Mouse (Mus musculus): ENCODE results near the gene Tsga10ip. TPM values are rescaled to one million over a fixed set of nuclear protein-coding genes. Genes with fewer than 3 reads are reported as not detected.
A peak's percentile ranks its signal among the peaks of the same experiment; 100 is the strongest.

The Tsga10ip gene
- total and polyA plus RNA-seq, 3 experiments = 0.87 to 0.89 TPM; not detected in 1

GRCm38 (mm10) chr19:5431911-5432464 lies 29.7 kb upstream of the Tsga10ip start:
- in situ Hi-C loops (cut with MboI; ENCODE audit: low pct_ligation_motif_present, low pct_unique_long_range_greater_than_20kb, low sequenced_read_pairs) = no loop called here
- Histone ChIP-seq H3K4me3 (replicated peaks in 1 of 3; ENCODE audit: low read depth in 2 of 3, low read length in 2 of 3, poor library complexity in 1 of 3) (no peak overlapping the region), H3K9ac (ENCODE audit: insufficient read depth, low read depth) (no peak overlapping the region), H3K4me1 (ENCODE audit: control insufficient read depth in 1 of 2, insufficient read depth in 2 of 2) (peaks cover 16 to 37% of the 10 kb centered on the region in 2 experiments), H3K4me2 (ENCODE audit: insufficient read depth, low read depth, poor library complexity, severe bottlenecking) (no peak overlapping the region), H3K79me2 (replicated peaks; ENCODE audit: control insufficient read depth, extremely low read depth, insufficient read depth, poor library complexity, severe bottlenecking) (no peaks in the 10 kb centered on the region), H3K27me3 (replicated peaks) (peaks cover 14% of the 10 kb centered on the region), H3K36me3 (replicated peaks in 1 of 2; ENCODE audit: control insufficient read depth in 1 of 2, insufficient read depth in 1 of 2, low read length in 1 of 2) (peaks cover 3 to 8% of the 10 kb centered on the region in 2 experiments), H3K9me3 (replicated peaks; ENCODE audit: low read length) (no peaks in the 10 kb centered on the region), H3K27ac (ENCODE audit: insufficient read depth, low read depth) (no peak overlapping the region)
- TF ChIP-seq SMC3 (IDR thresholded peaks at IDR 0.05; ENCODE audit: low read depth, low read length) (no peak), JUN (IDR thresholded peaks at IDR 0.05; ENCODE audit: insufficient read depth, low read depth, low read length) (no peak), CHD2 (IDR thresholded peaks at IDR 0.05; ENCODE audit: low read length) (no peak), TBP (conservative IDR thresholded peaks at IDR 0.05; ENCODE audit: low read depth, low read length) (no peak), USF1 (IDR thresholded peaks at IDR 0.05; ENCODE audit: low read depth, low read length) (no peak), E2F4 (IDR thresholded peaks at IDR 0.05; ENCODE audit: insufficient replicate concordance, low read depth, low read length) (no peak), CHD1 (IDR thresholded peaks at IDR 0.05; ENCODE audit: low read depth, low read length) (no peak), KAT2A (IDR thresholded peaks at IDR 0.05; ENCODE audit: insufficient replicate concordance, low read length) (no peak), EP300 (IDR thresholded peaks at IDR 0.05; ENCODE audit: low read length) (no peak), NELFE (IDR thresholded peaks at IDR 0.05; ENCODE audit: low read depth, low read length) (no peak), PAX5 (IDR thresholded peaks at IDR 0.05; ENCODE audit: low read length) (no peak), IRF4 (IDR thresholded peaks at IDR 0.05; ENCODE audit: low read depth, low read length) (no peak), ZKSCAN1 (IDR thresholded peaks at IDR 0.05; ENCODE audit: borderline replicate concordance, low read depth, low read length) (no peak), ZNF384 (IDR thresholded peaks at IDR 0.05; ENCODE audit: low read depth, low read length) (no peak), HCFC1 (IDR thresholded peaks at IDR 0.05; ENCODE audit: low read depth, low read length) (no peak), MAFK (IDR thresholded peaks at IDR 0.05; ENCODE audit: insufficient replicate concordance, low read length) (no peak), JUND (conservative IDR thresholded peaks at IDR 0.05; ENCODE audit: low read depth, low read length) (no peak)
- dilution Hi-C loops (cut with MboI; ENCODE audit: extremely low pct_ligation_motif_present, extremely low pct_unique_long_range_greater_than_20kb, low sequenced_read_pairs) = no loop called here
- peak; percentile 34 for DNase-seq (ENCODE audit: extremely low read depth)

- Histone ChIP-seq H3K9ac (ENCODE audit: insufficient read depth, low read depth) (no peak overlapping the region), H3K79me2 (replicated peaks; ENCODE audit: control insufficient read depth, extremely low read depth, insufficient read depth, poor library complexity, severe bottlenecking) (no peaks in the 10 kb centered on the region; the same call in 1 of the 2 replicates), H3K36me3 (replicated peaks in 1 of 2; ENCODE audit: control insufficient read depth in 1 of 2, insufficient read depth in 1 of 2, low read length in 1 of 2) (peaks cover 14 to 19% of the 10 kb centered on the region in 2 experiments), H3K9me3 (replicated peaks; ENCODE audit: low read length) (no peaks in the 10 kb centered on the region), H3K27ac (ENCODE audit: insufficient read depth, low read depth) (no peak overlapping the region), H3K4me3 (replicated peaks in 1 of 3; ENCODE audit: low read depth in 2 of 3, low read length in 2 of 3, poor library complexity in 1 of 3) (no peak overlapping the region), H3K4me2 (ENCODE audit: insufficient read depth, low read depth, poor library complexity, severe bottlenecking) (no peak overlapping the region), H3K27me3 (replicated peaks) (peaks cover 8% of the 10 kb centered on the region), H3K4me1 (ENCODE audit: control insufficient read depth in 1 of 2, insufficient read depth in 2 of 2) (peaks cover 23 to 50% of the 10 kb centered on the region in 2 experiments)
- dilution Hi-C loops (cut with MboI; ENCODE audit: extremely low pct_ligation_motif_present, extremely low pct_unique_long_range_greater_than_20kb, low sequenced_read_pairs) (no loop called here), in situ Hi-C loops (cut with MboI; ENCODE audit: low pct_ligation_motif_present, low pct_unique_long_range_greater_than_20kb, low sequenced_read_pairs) (no loop called here)
- TF ChIP-seq SMC3 (IDR thresholded peaks at IDR 0.05; ENCODE audit: low read depth, low read length) (no peak), NELFE (IDR thresholded peaks at IDR 0.05; ENCODE audit: low read depth, low read length) (no peak), USF2 (conservative IDR thresholded peaks at IDR 0.05; ENCODE audit: low read depth, low read length) (no peak), HCFC1 (IDR thresholded peaks at IDR 0.05; ENCODE audit: low read depth, low read length) (no peak), ETS1 (conservative IDR thresholded peaks at IDR 0.05; ENCODE audit: low read depth, low read length) (no peak), MAX (IDR thresholded peaks at IDR 0.05; ENCODE audit: low read length) (no peak)
- DNase-seq (ENCODE audit: extremely low read depth) = no peak
These were observed 28.1 kb upstream of the Tsga10ip start for GRCm38 (mm10) chr19:5430408-5430807.

All from CH12.LX (cell line).